Mouse (Mus musculus): Measurements from ENCODE around the gene Kirrel3.

The Kirrel3 gene

GRCm38 (mm10) chr9:34884325-34884724 is 398.6 kb downstream of the Kirrel3 start:
- DNase-seq (ENCODE audit: low read depth, low spot score) = no peak

GRCm38 (mm10) chr9:34884942-34885341 is 399.2 kb downstream of the Kirrel3 start:
- no peak for DNase-seq (ENCODE audit: low read depth, low spot score)

GRCm38 (mm10) chr9:34886746-34887145 is 401.1 kb downstream of the Kirrel3 start:
- no peak for DNase-seq (ENCODE audit: low read depth, low spot score)

- DNase-seq (ENCODE audit: low read depth, low spot score) = no peak
These were observed 401.5 kb downstream of the Kirrel3 start for GRCm38 (mm10) chr9:34887196-34887595.

- no peak for DNase-seq (ENCODE audit: low read depth, low spot score)
These were observed 402.6 kb downstream of the Kirrel3 start for GRCm38 (mm10) chr9:34888298-34888697.

- DNase-seq (ENCODE audit: low read depth, low spot score) = no peak
These were observed 415.5 kb downstream of the Kirrel3 start for GRCm38 (mm10) chr9:34901216-34901615.

- no peak for DNase-seq (ENCODE audit: low read depth, low spot score)
These were observed 416.2 kb downstream of the Kirrel3 start for GRCm38 (mm10) chr9:34901888-34902287.

- no peak for DNase-seq (ENCODE audit: low read depth, low spot score)
These were observed 419.5 kb downstream of the Kirrel3 start for GRCm38 (mm10) chr9:34905164-34905563.

- no peak for DNase-seq (ENCODE audit: low read depth, low spot score)
These were observed 422.3 kb downstream of the Kirrel3 start for GRCm38 (mm10) chr9:34908040-34908439.

- DNase-seq (ENCODE audit: low read depth, low spot score) = no peak
These were observed 426.1 kb downstream of the Kirrel3 start for GRCm38 (mm10) chr9:34911838-34912237.

- DNase-seq (ENCODE audit: low read depth, low spot score) = no peak
These were observed 426.7 kb downstream of the Kirrel3 start for GRCm38 (mm10) chr9:34912273-34912972.

GRCm38 (mm10) chr9:34912996-34913395 is 427.3 kb downstream of the Kirrel3 start:
- DNase-seq (ENCODE audit: low read depth, low spot score) = peak; percentile 88

GRCm38 (mm10) chr9:34918976-34919375 is 433.3 kb downstream of the Kirrel3 start:
- DNase-seq (ENCODE audit: low read depth, low spot score) = no peak

GRCm38 (mm10) chr9:34920116-34920515 is 434.4 kb downstream of the Kirrel3 start:
- DNase-seq (ENCODE audit: low read depth, low spot score) = no peak

GRCm38 (mm10) chr9:34921941-34922340 is 436.2 kb downstream of the Kirrel3 start:
- no peak for DNase-seq (ENCODE audit: low read depth, low spot score)

- DNase-seq (ENCODE audit: low read depth, low spot score) = no peak
These were observed 437.0 kb downstream of the Kirrel3 start for GRCm38 (mm10) chr9:34922716-34923115.

- no peak for DNase-seq (ENCODE audit: low read depth, low spot score)
These were observed 437.6 kb downstream of the Kirrel3 start for GRCm38 (mm10) chr9:34923134-34923931.

- no peak for DNase-seq (ENCODE audit: low read depth, low spot score)
These were observed 439.9 kb downstream of the Kirrel3 start for GRCm38 (mm10) chr9:34925616-34926015.

- DNase-seq (ENCODE audit: low read depth, low spot score) = no peak
These were observed 444.7 kb downstream of the Kirrel3 start for GRCm38 (mm10) chr9:34930371-34930770.

GRCm38 (mm10) chr9:34938140-34938539 is 452.4 kb downstream of the Kirrel3 start:
- no peak for DNase-seq (ENCODE audit: low read depth, low spot score)

GRCm38 (mm10) chr9:34939621-34940020 is 453.9 kb downstream of the Kirrel3 start:
- no peak for DNase-seq (ENCODE audit: low read depth, low spot score)

- no peak for DNase-seq (ENCODE audit: low read depth, low spot score)
These were observed 456.6 kb downstream of the Kirrel3 start for GRCm38 (mm10) chr9:34942122-34942831.

Measured in forelimb bud, embryonic 11.5 days (tissue).